Mouse (Mus musculus) layer of hippocampus, postnatal 25 days (tissue): ENCODE results near the gene Clp1. TPM values are rescaled to one million over a fixed set of nuclear protein-coding genes. Genes with fewer than 3 reads are reported as not detected.
"Not testable (repeated sequence)": the region's sequence is repeated elsewhere in the genome, so short reads cannot be mapped to it uniquely, and the experiment has no call there.

Experiments
- DNase-seq, 2 experiments: peaks; one replicate each; pipeline ENCODE4 v3.0.0; 2022; ENCODE audit warnings: mixed read lengths in 2 of 2, low spot score in 1 of 2; ENCODE audit errors: extremely low spot score in 1 of 2
- total RNA-seq, 2 experiments: library from RNA; stranded (reverse); gene quantifications; 2 replicates each; pipeline ENCODE4 v1.2.3; 2021

Clp1 gene
- total RNA-seq, 2 experiments from 2014 or later, result 8.1 to 8.7 TPM

DNA sequence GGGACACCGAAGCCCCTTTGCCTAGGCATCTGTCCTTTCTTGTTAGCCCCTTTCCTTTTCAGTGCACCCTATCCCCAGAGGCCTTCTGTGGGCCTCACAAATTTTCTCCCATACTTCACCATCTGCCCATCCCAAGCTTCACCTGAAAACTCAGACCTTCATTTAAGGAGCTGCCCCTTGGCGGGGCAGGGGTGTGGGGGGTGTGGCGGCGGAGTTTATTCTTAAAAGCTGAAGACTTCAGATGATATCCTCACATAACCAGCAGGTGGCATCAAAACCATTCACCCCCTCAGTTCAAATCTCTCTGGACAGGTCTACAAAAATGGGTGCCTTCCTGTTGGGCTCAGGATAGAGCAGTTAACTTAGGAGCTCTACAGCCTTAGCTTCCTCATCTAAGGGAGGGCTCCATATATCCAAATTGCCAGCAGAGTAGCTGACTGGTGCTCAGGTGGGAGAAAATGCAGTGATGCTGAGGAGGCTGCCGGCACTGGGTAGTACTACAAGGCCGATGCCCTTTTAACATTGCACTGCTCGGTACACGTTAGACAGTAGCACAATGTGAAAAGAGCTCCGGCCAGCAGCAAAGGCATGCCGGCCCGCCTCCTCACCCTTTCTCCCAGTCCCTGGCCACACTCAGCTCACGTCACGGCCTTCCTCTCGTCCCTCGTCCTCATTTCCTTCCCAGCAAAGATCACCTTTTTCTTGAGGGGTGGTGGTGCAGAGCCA is 13.6 kb upstream of the Clp1 start:
- DNase-seq, result no peak

GRCm38 (mm10) chr2:84738271-84738911 is 11.2 kb upstream of the Clp1 start:
- peak in 1 of 2 experiments; percentile 12 for DNase-seq

DNA sequence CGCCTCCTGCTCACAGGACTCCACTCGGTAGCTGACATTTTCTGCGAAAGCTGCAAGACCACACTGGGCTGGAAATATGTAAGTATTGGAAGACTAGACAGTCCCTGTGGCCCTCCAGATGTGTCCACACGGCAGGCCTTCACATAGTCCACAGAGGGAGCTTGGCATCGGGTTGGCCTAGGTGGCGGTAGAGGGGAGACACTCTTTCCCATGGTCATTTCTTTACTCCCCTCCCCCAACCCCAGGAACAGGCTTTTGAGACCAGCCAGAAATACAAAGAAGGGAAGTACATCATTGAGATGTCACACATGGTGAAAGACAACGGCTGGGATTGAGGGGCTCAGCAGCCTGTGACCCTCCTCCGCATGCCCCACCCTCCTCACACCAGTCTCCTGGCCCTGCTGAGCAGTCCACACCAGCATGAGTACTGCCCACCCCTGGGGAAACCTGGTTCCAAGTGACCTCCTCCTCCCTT is 10.3 kb upstream of the Clp1 start:
- no peak for DNase-seq

GRCm38 (mm10) chr2:84736312-84737161 is 9.4 kb upstream of the Clp1 start:
- peak in 1 of 2 experiments; percentile 13 for DNase-seq

- DNase-seq, result no peak
Measured at GRCm38 (mm10) chr2:84735346-84735920, 8.3 kb upstream of the Clp1 start.

DNA sequence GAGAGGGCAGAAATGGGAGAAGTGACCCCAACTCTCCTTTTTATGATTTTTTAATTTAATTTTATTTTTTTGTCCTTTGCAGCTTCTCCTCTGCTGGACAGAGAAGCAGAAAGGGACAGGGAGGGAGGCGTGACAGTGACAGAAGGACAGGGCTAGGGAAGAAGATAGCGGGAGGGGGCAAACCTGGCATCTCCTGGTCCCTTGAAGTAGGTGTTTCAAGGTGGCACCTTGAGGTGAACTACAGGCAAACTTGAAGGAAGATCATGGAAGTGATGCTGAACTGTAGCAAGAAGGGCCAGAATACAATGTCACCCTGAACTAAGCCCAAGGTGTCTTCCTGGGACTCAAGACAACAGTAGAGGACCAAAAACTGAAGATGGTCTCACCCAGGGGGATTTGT is 7.8 kb upstream of the Clp1 start:
- no peak for DNase-seq

DNA sequence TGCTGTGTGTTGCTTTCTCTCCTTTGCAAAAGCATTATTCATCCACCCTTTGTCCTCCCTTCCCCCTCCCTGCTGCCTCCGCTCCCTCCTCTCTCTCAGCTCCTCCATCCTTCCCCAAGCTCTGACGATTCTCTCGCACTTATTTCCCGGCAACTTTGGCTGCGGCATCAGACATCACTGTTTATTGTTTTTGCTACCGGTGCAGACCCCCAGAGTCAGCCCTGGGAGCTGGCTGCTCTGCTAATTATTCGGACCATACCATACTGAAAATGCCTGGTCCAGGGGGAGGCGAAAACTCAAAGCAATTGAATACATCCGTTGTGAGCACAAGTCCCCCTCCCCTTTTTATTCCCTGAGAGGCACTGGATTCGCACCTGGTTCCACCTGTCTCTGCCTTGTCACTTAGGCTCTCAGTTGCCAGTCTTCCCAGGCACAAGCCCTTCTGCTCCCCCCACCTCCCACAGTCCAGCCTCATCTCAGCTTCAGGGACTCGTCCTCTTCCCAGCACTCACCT is 7.3 kb upstream of the Clp1 start:
- DNase-seq, result peak in 1 of 2 experiments; percentile 35

DNA sequence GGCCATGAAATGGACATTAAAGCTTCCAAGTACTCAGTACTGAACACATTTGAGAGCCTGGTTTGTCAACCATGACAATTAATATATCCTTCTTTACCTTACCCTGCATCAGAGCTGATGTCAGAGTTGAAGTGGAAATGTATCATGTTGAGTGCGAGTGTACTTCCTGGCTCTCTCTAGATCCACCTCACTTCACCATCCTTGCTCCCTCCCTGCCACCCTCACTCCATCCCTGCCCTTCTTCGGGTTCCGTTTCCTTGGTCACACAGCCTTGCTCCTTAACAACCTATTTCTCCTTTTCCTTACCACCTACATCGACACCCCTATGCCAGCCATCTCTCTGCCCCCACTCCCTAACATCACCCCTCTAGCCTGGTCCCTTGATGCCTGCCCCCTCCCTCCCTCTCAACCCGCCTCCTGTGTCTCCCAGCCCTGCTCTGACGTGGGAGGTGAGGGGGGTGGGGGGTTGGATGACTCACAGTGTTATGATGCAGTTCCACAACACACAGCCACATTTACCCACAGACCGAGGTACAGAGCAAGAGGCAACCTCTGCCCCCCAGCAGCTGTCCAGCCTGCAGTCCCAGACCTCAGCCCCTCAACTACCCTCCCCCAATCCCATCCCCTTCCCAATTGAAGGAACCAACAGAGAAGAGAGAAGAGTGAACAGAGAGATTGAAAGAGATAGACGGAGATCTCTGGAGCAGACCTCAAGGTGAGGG is 6.6 kb upstream of the Clp1 start, which contains the start of gene Ypel4:
Gene Ypel4 (plus strand): TSS at position 480 of the 722 bp plus-strand sequence.
- peak; percentile 48 to 59 for DNase-seq

- no peak for DNase-seq
Measured at GRCm38 (mm10) chr2:84732394-84732793, 5.2 kb upstream of the Clp1 start.

DNA sequence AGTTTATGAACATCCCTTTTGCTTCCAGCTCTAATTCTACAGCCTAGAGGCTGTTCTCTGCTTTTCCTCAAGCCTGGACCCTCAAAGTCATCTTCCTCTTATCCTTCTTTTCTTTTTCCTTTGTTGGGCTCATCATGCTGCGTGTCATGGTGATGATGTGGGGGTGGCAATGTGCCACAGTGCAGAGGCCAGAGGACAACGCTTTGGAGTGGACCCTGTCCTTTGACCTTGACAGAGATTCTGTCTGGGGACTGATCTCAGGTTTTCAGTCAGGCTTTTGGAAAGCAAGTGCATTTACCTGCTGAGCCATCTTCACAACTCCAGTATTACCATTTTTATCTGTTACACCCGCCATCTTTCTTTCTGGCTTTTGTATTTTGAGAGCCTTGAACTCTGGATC is 4.1 kb upstream of the Clp1 start:
- DNase-seq, result no peak

DNA sequence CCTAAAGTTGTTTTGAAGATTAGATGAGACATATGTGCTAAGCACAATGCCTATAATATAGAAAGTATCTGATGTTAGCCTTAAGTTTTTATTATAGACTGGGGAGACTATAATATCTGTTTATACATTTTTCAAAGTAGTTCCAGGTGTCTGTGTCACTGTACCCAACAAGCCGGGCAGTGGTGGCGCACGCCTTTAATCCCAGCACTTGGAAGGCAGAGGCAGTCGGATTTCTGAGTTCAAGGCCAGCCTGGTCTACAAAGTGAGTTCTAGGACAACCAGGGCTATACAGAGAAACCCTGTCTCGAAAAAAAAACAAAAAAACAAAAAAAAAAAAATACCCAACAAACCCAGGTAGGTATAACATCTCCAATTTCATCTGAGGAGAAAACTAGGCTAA is 1.0 kb upstream of the Clp1 start:
- not testable (repeated sequence) for DNase-seq

- DNase-seq, result no peak
Measured at GRCm38 (mm10) chr2:84726716-84727115, 434 bp downstream of the Clp1 start.

DNA sequence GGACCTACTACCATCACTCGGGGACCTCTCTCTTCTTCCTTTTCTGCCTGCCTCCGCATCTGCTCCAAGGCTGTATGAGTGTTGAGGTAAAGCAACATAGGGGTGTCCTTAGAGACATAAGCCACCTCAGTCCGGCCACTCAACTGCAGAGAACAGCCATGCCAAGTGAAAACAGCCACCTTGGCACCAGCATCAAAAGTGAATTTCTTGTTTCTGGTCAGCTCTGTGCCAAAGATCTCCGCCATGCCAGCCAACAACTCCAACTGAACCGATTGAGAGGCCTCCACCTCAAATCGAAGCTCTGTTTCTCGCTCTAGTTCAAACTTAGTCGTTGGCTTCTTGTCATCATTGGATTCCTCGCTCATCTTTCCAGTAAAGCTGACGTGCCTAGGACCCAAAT is 1.4 kb downstream of the Clp1 start:
- DNase-seq, result no peak

- DNase-seq, result no peak
Measured at GRCm38 (mm10) chr2:84723856-84724255, 3.3 kb downstream of the Clp1 start.

GRCm38 (mm10) chr2:84721182-84721581 is 6.0 kb downstream of the Clp1 start:
- DNase-seq, result no peak

- no peak for DNase-seq
Measured at GRCm38 (mm10) chr2:84720718-84721117, 6.4 kb downstream of the Clp1 start.

DNA sequence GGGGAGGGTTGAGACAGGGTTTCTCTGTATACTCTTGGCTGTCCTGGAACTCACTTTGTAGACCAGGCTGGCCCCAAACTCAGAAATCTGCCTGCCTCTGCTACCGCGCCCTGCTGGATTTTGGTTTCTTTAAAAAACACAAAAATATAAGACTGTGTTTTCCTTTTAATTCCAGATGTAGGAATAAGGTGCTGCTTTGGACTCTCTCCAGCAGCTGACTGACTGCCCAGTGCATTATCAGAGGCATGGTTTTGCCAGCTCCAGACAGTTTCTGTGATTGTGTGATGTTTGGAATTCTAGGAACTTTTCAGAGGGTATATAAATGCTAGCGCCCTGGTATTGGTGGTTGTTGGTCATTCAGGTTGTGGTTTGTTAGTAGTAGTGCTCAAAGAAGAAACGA is 9.8 kb downstream of the Clp1 start:
- DNase-seq, result no peak

- no peak for DNase-seq
Measured at GRCm38 (mm10) chr2:84716423-84717355, 10.5 kb downstream of the Clp1 start.
